Mouse (Mus musculus) forebrain, postnatal 0 days (tissue): ENCODE measurements at regions not wholly inside any gene's neighbourhood (a gene's known extent, or its start where the extent isn't known, plus 50 kb on each side); places are given as distances from the start of the nearest gene placed in this dataset.
A peak's percentile ranks its signal among the peaks of the same experiment; 100 is the strongest.

Source experiments
- ATAC-seq: fragments of 200-750 bp; cut with Nextera tagmentation; 2 replicates; pipeline ENCODE4 v1.8.0; 2017; ENCODE audit warnings: mild to moderate bottlenecking, moderate library complexity
- DNase-seq: peaks from one replicate; pipeline ENCODE4 v3.0.0-alpha.2; 2015
- H3K27ac ChIP-seq: fragments of 300-500 bp; sonication (generic); 2 replicates; pipeline ENCODE4 v1.5.1; 2014; ENCODE audit warnings: low read depth, mild to moderate bottlenecking, antibody characterized with exemption, low read length, moderate library complexity, mixed read lengths
- H3K27me3 ChIP-seq: fragments of 300-500 bp; sonication (generic); 2 replicates; pipeline ENCODE4 v1.6.1; 2014; ENCODE audit warnings: mild to moderate bottlenecking, low read length, mixed read lengths; ENCODE audit not compliant: insufficient read depth
- H3K36me3 ChIP-seq: fragments of 300-500 bp; sonication (generic); 2 replicates; pipeline ENCODE4 v1.6.1; 2014; ENCODE audit warnings: mild to moderate bottlenecking, moderate library complexity; ENCODE audit not compliant: insufficient read depth
- H3K4me1 ChIP-seq: fragments of 300-500 bp; sonication (generic); 2 replicates; pipeline ENCODE4 v1.6.1; 2014; ENCODE audit warnings: antibody characterized with exemption; ENCODE audit not compliant: insufficient read depth
- H3K4me2 ChIP-seq: fragments of 300-500 bp; sonication (generic); 2 replicates; pipeline ENCODE4 v1.6.1; 2014; ENCODE audit warnings: low read depth, mild to moderate bottlenecking, moderate library complexity
- H3K4me3 ChIP-seq: fragments of 300-500 bp; sonication (generic); 2 replicates; pipeline ENCODE4 v1.5.1; 2014; ENCODE audit warnings: low read depth, low read length, mixed read lengths
- H3K9ac ChIP-seq: fragments of 300-500 bp; sonication (generic); 2 replicates; pipeline ENCODE4 v1.6.1; 2014; ENCODE audit warnings: mild to moderate bottlenecking
- H3K9me3 ChIP-seq: fragments of 300-500 bp; sonication (generic); 2 replicates; pipeline ENCODE4 v1.6.1; 2016; ENCODE audit warnings: low read length
- CTCF ChIP-seq: sonication (generic); IDR thresholded peaks from 2 replicates; pipeline ENCODE4 v1.5.1; 2016; ENCODE audit warnings: antibody characterized with exemption, control low read depth, low read depth
- WGBS: fragments of 180-500 bp; shearing (Covaris S2); extraction: QIAGEN DNeasy Blood & Tissue Kit; methylation state at CpG from one replicate; pipeline ENCODE4 v1.1.7; 2014; 5-methylcytosine and 5-hydroxymethylcytosine counted together

DNA sequence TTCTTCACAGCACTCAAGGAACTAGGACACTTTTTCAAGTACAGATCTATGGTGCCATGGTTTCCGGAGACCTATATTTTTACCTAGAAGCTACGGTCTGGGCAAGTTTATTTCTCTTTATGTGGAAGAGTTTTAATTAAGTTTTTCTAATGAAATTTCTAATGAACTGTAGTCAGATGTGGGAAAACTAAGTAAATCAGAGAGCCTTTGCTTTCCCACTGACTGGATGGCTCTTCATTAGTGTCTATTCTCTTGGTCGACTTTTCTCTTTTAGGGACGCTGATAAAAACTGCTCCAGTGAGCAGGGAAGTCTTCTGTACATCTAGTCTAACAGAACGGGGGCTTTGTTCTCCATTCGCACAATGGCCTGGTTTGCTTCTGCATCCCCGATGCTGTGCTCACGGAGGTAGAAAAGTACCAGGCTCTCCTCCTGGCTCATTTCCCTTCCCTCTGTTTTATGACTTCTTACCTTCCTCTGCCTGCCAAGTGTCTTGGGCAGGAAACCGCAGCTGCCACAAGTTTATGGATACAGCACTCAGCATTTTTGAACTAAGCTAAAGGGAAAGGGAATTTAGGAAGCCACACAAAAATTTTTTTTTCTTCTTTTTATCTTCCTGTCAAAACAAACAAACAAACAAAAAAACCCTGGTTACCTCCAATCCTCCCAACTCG is 749.6 kb downstream of the Tmem132b start:
- DNase-seq (no peak), ATAC-seq (no peak)
- Histone ChIP-seq H3K4me1 (peaks cover 5% of the 10 kb centered on the region; the same call in 1 of the 2 replicates), H3K27me3 (no peaks in the 10 kb centered on the region), H3K4me3 (no peak overlapping the region), H3K36me3 (no peaks in the 10 kb centered on the region), H3K9me3 (no peaks in the 10 kb centered on the region), H3K4me2 (no peak overlapping the region), H3K27ac (no peak overlapping the region), H3K9ac (no peak overlapping the region)
- WGBS = 18% methylated on average over 10 of the region's 10 CpGs
- no peak for TF ChIP-seq CTCF

DNA sequence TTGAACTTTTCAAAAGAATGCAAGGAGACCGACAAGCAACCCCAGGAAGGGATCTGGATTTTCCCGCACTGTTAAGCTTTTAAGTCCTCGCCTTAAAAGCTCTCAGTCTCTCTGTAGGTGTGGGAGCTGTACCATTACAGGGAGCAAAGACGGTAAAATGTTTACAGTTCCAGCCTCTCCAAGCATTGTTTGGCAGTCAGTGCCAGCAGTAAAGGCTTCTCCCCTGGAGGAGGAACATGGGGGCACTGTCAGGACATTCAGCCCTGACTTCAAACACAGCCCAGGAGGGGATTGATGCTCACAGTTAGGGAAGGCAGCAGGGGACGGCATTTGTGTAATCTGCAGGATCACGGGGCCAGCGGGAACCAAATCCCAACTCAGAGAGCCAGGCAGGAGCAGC is 750.2 kb downstream of the Tmem132b start:
- ATAC-seq = no peak
- no peaks in the 10 kb centered on the region for H3K36me3 ChIP-seq
- DNase-seq = no peak
- no peak overlapping the region for H3K4me2 ChIP-seq
- no peaks in the 10 kb centered on the region for H3K9me3 ChIP-seq
- H3K27ac ChIP-seq = no peak overlapping the region
- H3K9ac ChIP-seq = no peak overlapping the region
- peaks cover 5% of the 10 kb centered on the region; the same call in 1 of the 2 replicates for H3K4me1 ChIP-seq
- WGBS = 11% methylated on average over 7 of the region's 7 CpGs
- no peak for TF ChIP-seq CTCF
- no peaks in the 10 kb centered on the region for H3K27me3 ChIP-seq
- H3K4me3 ChIP-seq = no peak overlapping the region

DNA sequence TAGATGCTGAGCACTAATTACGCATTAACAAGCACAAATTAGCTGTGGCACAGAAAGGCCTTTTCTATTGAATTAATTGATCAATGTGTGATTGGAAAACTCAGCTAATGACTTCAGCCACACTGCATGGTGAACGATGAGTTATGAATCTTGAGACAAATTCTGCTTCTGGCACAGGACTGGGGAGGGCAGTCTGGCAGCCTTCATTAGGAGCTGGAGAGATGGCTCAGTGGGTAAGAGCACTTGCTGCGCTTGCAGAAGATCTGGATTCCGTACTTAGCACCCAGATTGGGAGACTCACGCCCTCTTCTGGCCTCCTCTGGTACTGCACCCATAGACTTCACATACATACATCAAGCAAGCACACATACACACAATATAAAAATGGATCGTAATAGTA is 793.3 kb downstream of the Tmem132b start:
- no peaks in the 10 kb centered on the region for H3K27me3 ChIP-seq
- ATAC-seq (no peak), DNase-seq (peak; percentile 57)
- H3K27ac ChIP-seq = no peak overlapping the region
- TF ChIP-seq CTCF = peak; percentile 67
- H3K4me1 ChIP-seq = no peaks in the 10 kb centered on the region
- no peak overlapping the region for H3K9ac ChIP-seq
- H3K4me3 ChIP-seq = no peak overlapping the region
- no peaks in the 10 kb centered on the region for H3K36me3 ChIP-seq
- no peaks in the 10 kb centered on the region for H3K9me3 ChIP-seq
- WGBS = 52% methylated on average over 6 of the region's 6 CpGs
- no peak overlapping the region for H3K4me2 ChIP-seq

DNA sequence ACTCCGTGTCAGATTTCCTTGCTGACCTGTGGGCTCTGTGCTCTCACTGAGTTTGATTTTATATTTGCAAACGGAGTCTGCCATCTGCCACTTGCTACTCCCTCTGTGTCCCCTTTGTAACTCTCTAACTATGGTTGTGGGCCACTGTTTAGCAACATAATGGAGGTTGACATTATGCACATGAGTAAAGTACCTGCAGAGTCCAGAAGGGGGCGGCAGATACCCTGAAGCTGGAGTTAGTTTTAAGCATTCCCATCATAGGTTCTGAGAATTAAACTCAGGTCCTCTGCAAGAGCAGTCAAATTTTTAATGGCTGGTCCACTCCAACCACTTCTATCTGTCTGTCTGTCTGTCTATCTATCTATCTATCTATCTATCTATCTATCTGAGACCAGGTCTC is 796.7 kb downstream of the Tmem132b start:
- no peaks in the 10 kb centered on the region for H3K9me3 ChIP-seq
- H3K27me3 ChIP-seq = no peaks in the 10 kb centered on the region
- no peak overlapping the region for H3K27ac ChIP-seq
- no peak; the same call in 1 of the 2 replicates for TF ChIP-seq CTCF
- no peaks in the 10 kb centered on the region for H3K4me1 ChIP-seq
- no peak for ATAC-seq
- no peak for DNase-seq
- H3K9ac ChIP-seq = no peak overlapping the region
- no peaks in the 10 kb centered on the region for H3K36me3 ChIP-seq
- no peak overlapping the region for H3K4me2 ChIP-seq
- H3K4me3 ChIP-seq = no peak overlapping the region
- WGBS = 44% methylated on average over 3 of the region's 3 CpGs

DNA sequence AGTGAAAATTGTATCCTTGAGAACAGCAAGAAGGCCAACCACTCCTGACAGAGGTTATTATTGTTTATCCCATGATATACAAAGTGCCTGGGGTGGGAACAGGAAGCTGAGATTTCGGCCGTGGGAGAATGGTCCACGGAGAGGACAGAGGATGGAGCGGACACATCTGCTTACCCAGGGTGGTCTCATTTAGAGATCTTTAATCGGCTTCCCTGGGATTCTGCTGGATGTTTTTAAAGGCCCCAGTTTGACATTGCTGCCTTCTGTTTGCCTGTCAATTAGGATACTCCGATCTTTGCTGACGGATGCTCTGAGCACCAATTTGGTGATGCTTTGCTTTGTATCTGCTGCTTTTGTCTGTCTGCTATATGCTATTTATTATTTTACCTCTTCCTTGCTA is 803.5 kb downstream of the Tmem132b start:
- no peak overlapping the region for H3K4me2 ChIP-seq
- ATAC-seq (no peak), DNase-seq (no peak)
- H3K9ac ChIP-seq = no peak overlapping the region
- H3K27me3 ChIP-seq = no peaks in the 10 kb centered on the region
- H3K4me3 ChIP-seq = no peak overlapping the region
- WGBS = 8% methylated on average over 7 of the region's 7 CpGs
- H3K9me3 ChIP-seq = no peaks in the 10 kb centered on the region
- TF ChIP-seq CTCF = no peak
- H3K36me3 ChIP-seq = no peaks in the 10 kb centered on the region
- peak overlapping the region; percentile 24; the same call in 1 of the 2 replicates for H3K27ac ChIP-seq
- 0 out of 2 replicates have a peak, but pooled peaks cover 3% of the 10 kb centered on the region for H3K4me1 ChIP-seq

DNA sequence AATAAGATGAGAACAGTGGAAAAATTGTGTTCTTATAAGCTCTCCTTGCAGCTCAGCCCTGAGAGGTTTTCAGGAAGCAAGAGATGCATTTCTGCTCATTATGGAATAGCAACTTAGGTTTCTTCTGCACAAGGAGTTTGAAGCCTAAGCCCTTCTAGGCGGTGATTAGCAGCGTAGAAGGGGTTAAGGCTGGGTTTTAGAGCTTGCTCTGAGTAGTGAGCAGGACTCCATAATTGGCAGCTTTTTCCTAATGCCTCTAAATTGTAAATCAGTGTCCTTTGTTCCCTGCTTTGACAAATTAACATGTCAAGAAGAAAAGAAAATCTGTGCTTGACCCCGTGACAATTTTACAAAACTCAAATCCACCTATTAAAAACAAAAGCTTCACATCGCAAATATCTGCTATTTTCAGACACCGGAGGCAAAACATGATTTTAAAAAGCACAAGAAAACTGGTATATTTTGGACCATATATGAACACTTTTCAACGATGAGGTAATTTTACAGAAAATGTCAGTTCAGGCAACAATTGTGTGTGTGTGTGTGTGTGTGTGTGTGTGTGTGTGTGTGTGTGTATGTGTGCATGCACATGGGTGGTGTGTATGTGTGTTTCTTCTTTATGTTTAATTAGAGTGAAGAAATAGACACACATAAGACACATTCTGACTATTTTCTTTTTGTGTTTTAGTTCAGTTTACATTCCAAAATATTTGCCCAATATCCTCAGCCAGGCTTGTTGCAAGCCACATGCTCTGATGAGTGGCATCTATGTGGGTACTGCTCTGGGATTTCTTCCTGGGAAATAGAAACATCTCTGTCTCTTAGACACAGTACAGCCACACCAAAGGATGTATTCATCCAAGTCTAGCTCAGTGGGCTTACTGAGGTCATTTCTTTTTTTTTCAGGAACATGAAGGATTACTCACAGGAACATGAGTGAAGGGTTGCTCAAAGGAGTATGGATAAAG is 804.3 kb downstream of the Tmem132b start:
- no peak overlapping the region for H3K4me3 ChIP-seq
- no peaks in the 10 kb centered on the region for H3K9me3 ChIP-seq
- 9% methylated on average over 6 of the region's 6 CpGs for WGBS
- DNase-seq (peak; percentile 47), ATAC-seq (peak; percentile 75)
- no peak overlapping the region for H3K9ac ChIP-seq
- H3K36me3 ChIP-seq = no peaks in the 10 kb centered on the region
- H3K4me1 ChIP-seq = 0 out of 2 replicates have a peak, but pooled peaks cover 3% of the 10 kb centered on the region
- H3K4me2 ChIP-seq = no peak overlapping the region
- peak overlapping the region; percentile 24; the same call in 1 of the 2 replicates for H3K27ac ChIP-seq
- TF ChIP-seq CTCF = no peak
- H3K27me3 ChIP-seq = no peaks in the 10 kb centered on the region

DNA sequence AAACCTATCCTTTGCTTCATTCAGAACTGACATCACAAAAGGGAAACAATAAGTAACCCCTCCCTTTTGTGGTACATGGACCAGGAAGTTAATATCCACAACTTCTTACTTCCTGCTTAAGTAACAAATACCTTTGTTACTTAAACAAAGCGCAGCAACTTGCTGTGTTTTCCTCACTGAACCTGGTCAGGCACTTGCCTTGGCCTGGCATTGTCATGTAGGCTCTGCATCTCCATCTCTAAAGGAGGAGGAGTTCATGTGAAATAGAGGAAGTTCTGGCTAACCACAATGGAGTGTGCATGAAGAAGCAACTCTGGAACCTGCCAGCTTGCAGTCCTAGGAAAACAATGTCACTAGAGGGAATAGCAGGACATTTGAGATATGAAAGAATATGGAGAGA is 806.3 kb downstream of the Tmem132b start:
- Histone ChIP-seq H3K27me3 (no peaks in the 10 kb centered on the region), H3K4me1 (0 out of 2 replicates have a peak, but pooled peaks cover 3% of the 10 kb centered on the region), H3K4me2 (no peak overlapping the region), H3K4me3 (no peak overlapping the region), H3K9me3 (no peaks in the 10 kb centered on the region), H3K9ac (no peak overlapping the region), H3K27ac (no peak overlapping the region), H3K36me3 (no peaks in the 10 kb centered on the region)
- WGBS = 80% methylated on average over 1 of the region's 1 CpGs
- DNase-seq (no peak), ATAC-seq (no peak)
- no peak for TF ChIP-seq CTCF
